Mouse (Mus musculus) ovary, postnatal 36 days (tissue): ENCODE results near the gene Ralb.

Experiments used
- DNase-seq: peaks from one replicate; pipeline ENCODE4 v3.0.0; 2022; ENCODE audit warnings: low spot score, mixed read lengths

Gene Ralb

DNA sequence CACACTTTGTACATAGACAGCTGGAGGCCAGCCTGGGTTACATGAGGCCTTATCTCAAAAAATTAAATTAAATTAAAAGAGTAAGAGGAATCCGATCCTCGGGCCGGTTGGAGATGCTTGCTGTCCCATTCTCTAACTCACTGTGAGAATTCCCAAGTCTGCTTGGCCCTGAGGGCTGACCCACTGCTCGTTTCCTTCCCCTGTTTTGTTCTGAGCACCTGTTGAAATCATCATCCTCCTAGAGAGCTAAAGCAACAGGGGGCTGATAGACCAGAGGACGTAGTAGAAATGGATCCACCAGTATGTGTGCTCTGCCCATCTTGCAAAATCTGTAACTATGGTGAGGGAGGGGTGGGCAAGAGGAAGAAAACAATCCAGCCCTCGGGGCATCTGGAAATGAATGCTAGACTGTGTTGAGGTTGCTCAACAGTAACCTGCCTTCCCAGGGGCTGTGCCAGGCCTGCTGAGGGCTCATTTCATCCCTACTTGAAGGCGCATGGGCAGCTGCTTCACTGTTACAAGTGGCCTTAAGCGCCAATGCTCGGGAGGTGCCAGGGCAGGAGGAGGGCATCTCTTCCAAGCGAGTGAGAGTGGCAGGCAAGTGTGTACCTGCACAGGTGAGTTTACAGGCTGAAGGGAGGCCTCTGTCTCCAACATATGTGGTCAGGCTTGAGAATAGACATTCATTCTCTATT, 53.8 kb downstream of the Ralb start:
- no peak for DNase-seq

- DNase-seq, result no peak
Measured at GRCm38 (mm10) chr1:119446753-119447283, 57.8 kb downstream of the Ralb start.

DNA sequence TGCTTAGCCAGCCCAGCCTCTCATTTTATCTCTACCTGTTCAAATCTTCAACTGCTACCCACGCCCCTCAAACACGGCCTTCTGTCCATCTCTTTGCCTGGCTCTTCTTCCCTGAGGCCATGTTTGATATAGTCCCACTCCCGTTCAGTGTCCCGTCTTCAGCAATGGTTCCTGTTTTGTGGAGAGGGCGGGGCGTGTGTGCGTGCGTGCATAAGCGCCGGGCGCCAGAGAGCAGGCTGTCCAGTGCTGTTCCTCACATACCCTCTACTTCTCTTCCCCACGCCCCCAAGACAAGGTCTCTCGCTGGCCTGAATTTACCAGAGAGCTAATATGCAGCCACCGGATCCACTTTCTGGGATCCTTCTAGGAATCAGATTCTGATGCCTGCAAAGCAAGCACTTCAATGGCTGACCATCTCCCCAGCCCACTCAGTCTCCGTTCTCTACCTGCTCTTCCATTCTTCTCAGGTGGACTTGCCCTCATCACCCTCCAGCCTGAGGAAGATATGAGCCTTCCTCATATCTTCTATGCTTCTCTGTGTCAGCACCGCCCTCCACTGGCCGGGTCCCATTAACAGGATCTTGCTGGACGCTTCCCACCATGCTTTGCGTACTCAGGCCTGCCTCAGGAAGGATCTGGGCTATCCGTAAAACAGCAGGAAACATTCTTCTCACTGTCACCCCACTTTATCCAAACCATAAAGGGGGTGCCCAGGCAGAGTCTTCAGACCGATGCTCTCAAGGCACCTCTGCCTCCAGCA, 60.8 kb downstream of the Ralb start:
- no peak for DNase-seq

DNA sequence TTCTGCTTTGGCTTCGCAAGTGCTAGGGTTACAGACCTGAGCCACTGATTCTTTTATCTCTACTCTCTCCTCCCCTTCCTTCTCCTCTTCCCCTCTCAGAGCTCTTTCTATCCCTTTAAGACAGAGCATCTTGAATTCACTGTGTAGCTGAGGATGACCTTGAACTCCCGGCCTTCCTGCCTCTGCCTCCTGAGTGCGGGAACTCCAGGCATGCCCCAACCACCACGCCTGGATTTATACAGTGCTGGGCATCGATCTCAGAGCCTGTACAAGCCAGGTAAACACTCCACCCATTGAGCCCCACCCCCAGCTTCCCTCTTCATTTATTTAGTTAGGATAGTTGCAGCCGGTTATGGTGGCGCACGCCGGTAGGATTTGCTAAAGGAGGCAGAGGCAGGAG, 61.7 kb downstream of the Ralb start:
- DNase-seq, result no peak

DNA sequence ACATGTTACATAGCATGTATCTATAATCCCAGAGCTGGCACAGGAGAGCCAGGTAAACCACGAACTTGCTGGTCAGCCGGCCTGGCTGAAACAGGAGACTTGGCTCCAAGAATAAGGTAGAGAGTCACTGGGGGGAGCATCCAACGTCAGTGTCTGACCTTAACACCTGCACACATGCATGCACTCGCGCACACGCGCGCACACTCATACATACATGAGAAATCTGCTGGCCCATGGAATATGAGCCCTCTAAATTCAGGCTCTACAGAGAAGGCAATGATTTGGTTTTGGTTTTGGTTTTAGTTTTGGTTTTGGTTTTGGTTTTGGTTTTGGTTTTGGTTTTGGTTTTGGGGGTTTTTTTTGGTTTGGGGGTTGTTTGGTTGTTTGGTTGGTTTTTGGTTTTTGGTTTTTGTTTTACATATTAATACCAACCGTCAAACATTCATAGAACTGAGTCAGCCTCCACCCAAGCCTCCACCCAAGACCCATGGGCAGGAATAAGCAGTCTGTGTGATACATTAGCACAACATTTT, 66.4 kb downstream of the Ralb start:
- no peak for DNase-seq

DNA sequence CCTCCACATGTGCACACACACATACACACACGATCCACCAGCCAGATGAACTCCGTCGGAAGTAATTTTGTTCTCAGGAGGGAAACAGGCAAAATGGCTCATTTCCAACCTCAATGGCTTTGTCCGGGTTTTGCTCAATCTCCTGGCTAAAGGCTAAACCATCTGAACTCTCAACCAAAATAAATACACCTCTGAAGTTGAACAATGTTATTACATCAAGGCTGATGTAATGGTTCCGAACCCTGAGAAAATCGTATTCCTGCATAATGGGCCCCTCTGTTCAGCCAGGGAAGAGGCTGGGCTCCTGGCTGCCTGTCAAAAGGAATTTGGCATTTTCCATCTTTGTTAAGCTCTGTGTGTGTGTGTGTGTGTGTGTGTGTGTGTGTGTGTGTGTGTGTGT, 67.2 kb downstream of the Ralb start:
- DNase-seq, result no peak

DNA sequence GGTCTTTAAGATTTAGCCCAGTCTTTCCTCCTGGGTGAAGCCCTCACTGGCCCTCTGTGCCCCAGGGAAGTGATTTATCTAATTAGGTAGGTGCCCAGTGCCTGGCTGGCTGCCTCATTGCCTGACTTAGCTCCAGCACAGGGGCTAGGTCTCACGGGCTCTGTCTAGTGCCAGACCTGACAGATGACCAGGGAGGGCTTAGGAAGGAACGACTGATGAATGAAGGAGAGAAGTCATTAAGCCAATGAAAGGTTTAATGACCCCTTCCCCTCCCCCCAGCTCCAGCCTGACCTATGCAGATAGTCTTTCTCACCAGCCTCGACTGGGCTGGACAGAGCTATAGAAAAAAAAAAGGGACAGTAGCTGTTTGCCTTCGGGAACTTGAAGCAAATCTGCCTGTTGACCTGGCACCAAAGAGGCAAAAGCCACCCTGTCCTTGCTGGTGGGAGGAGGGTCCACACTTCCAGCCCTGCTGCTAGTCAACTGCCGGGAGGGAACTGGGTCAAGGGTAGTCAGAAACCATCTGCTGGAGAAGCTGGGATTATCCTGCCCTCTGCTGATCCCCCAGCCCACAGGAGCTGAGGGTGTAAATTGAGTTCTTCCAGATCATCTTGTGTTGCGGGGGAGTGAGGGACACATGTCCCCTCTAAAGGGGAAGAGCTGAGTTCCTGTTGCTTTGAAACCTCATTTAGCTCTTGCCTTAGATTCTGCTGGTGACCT, 80.3 kb downstream of the Ralb start:
- DNase-seq, result no peak

DNA sequence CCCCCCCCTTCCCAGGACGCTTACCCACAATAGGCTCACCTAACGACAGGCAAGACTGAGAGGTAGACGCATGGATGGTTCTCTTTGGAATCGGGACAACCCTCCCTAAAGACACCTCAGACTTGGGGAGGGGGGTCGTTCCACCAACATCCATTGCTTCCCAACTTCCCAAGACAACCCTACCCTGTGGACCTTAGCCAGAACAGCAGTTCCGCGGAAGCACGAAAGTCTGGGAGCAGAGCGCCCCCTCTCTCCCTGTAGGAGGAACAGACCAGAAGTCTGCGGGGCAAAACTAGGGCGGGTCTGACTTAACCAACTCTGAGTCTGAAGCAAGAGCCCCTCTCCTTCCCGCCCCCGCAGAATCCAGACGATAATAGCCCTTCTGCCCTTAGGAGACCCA, 81.1 kb downstream of the Ralb start:
- DNase-seq, result no peak

DNA sequence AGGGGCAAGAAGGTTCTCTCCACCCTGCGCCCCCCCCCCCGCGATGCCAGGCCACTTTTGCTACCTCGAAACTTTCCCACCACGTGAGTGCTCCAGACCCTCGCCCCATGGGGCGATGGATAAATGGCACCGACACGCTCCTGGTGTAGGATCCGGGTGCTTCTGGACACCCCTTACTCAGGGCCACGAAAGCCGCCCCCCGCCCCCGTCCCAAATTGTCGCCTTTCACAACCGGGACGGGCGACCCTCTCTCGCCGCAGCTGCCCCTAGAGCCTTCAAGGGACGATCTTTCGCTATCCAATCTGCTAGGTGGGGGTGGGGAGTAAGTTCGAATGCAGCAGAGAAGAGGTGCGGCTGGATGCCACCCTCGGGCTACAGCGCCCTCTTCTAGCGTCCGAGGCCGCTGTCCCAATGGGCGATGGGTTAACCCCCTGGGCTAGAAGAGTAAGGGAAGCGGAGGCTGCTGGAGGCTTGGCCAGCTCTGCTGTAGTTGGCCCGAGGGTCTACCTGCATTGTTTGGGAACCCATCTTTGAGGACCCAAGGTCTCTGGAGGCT, 82.1 kb downstream of the Ralb start:
- DNase-seq, result no peak

DNA sequence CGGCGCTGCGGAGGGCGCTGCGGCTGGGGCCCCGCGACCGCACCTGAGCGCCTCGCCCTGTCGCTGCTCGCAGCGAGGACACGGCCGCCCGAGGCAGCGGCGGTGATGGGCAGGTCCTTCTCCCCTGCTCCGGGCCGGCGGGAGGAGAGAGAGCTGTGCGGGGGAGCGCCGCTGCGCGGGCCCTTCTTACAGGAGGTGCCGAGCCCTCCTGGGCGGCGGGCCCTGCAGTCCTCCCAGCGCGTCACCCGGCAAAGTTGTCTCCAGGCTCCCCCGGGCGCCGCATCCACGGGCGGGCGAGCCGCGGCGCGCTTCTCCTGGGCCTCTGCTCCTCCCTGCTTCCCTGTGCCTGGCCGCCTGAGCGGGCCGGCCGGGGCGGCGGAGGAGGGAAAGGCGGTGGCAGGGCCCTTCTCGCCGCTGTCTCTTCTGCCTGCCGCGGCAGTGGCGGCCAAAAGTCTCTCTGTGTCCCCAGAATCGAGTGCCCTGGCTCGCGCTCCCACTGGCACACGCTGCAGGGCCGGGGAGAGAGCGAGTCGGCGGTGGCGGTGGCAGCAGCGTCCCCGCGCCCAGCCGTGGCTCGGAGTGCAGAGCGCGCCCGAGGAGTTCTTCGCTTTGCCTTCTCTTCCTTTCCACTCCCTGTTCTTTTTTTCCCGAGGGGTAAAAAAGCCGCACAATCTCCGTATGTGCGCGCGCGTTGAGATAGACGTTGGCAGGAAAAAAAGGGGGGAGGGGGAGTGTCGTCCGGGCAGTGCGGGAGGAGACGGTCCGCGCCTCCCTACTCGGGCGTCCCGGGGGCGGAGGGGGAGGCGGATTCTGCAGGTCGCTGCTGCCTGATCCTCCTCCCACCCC, 82.8 kb downstream of the Ralb start, which contains the start of gene Inhbb:
Inhbb (minus strand) TSS at position 673 of the 846 bp plus-strand sequence.
- DNase-seq, result peak; percentile 73

DNA sequence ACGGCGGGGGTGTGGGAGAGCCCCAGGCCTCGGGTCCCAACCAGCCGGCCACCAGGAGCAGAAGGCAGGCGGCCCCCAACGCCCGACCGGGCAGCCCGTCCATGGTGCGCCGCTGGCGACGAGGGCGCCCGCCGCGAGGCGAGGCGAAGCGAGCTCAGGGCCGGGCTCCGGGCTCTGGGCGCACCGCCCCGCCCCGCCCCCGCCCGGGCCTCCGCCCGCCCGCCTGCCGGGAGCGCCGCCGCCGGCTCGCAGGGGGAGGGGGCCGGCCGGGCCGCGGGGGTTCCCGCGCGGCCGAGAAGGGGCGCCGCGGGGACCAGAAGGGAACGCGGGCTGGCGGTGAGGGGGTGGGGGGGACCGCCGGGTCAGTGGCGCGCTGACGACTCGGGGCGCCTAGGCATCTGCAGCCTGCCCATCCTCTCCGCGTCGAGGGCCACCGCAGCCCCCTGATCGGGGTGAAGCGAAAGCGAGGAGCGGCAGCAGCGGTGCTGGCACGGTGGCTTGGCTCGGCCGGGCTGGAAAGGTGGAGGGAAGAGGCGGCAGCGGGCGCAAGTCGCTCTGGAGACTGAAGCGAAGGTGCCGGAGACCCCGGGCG, 83.5 kb downstream of the Ralb start:
- peak; percentile 59 for DNase-seq
